Mouse (Mus musculus) CH12.LX (cell line): ENCODE data around the gene 2900011O08Rik. TPM values are rescaled to one million over a fixed set of nuclear protein-coding genes. Genes with fewer than 3 reads are reported as not detected.
A peak's percentile ranks its signal among the peaks of the same experiment; 100 is the strongest.

Experiments used
- DNase-seq: peaks from one replicate; pipeline ENCODE4 v3.0.0-alpha.2; 2013; ENCODE audit errors: extremely low read depth
- H3K27ac ChIP-seq: 2 replicates; pipeline ENCODE4 v1.5.1; 2012; ENCODE audit warnings: low read depth, mild to moderate bottlenecking, control low read depth, moderate library complexity; ENCODE audit not compliant: insufficient read depth
- H3K27me3 ChIP-seq: replicated peaks from 2 replicates; pipeline ENCODE3; 2012; ENCODE audit warnings: inconsistent platforms
- H3K36me3 ChIP-seq, 2 experiments: replicated peaks in 1 of 2; 2 replicates each; pipeline versions ENCODE3 to v1.6.1; 2012; ENCODE audit warnings: inconsistent platforms in 1 of 2, low read length in 1 of 2, mild to moderate bottlenecking in 1 of 2, mixed read lengths in 1 of 2, moderate library complexity in 1 of 2; ENCODE audit not compliant: control insufficient read depth in 1 of 2, insufficient read depth in 1 of 2
- H3K4me1 ChIP-seq, 2 experiments: 2 replicates each; pipeline ENCODE4 v1.6.1; 2012; ENCODE audit warnings: inconsistent platforms in 1 of 2, moderate library complexity in 1 of 2; ENCODE audit not compliant: insufficient read depth in 2 of 2, control insufficient read depth in 1 of 2
- H3K4me2 ChIP-seq: 2 replicates; pipeline ENCODE4 v1.6.1; 2012; ENCODE audit warnings: low read depth, mild to moderate bottlenecking, control low read depth; ENCODE audit not compliant: poor library complexity, insufficient read depth, severe bottlenecking
- H3K4me3 ChIP-seq, 3 experiments: fragments of 150-350 bp in 1 of 3; sonication (generic) in 1 of 3; replicated peaks in 1 of 3; 2 replicates each; pipeline versions ENCODE3 to v1.5.1; 2011 to 2012; ENCODE audit warnings: low read depth in 2 of 3, low read length in 2 of 3, mild to moderate bottlenecking in 2 of 3, moderate library complexity in 2 of 3, control low read depth in 1 of 3, improper control_type of control experiment in 1 of 3, inconsistent platforms in 1 of 3, mixed read lengths in 1 of 3; ENCODE audit not compliant: poor library complexity in 1 of 3
- H3K79me2 ChIP-seq: replicated peaks from 2 replicates; pipeline ENCODE4 v1.6.1; 2012; ENCODE audit warnings: mild to moderate bottlenecking, moderate library complexity; ENCODE audit not compliant: control insufficient read depth, poor library complexity, insufficient read depth, severe bottlenecking; ENCODE audit errors: extremely low read depth
- H3K9ac ChIP-seq: 2 replicates; pipeline ENCODE4 v1.6.1; 2012; ENCODE audit warnings: low read depth, mild to moderate bottlenecking, control low read depth, moderate library complexity; ENCODE audit not compliant: insufficient read depth
- H3K9me3 ChIP-seq: replicated peaks from 2 replicates; pipeline ENCODE3; 2012; ENCODE audit warnings: low read length, inconsistent platforms, mixed read lengths
- BHLHE40 ChIP-seq: IDR thresholded peaks from 2 replicates; pipeline ENCODE4 v1.6.1; 2011; ENCODE audit warnings: mild to moderate bottlenecking, low read depth, low read length, improper control_type of control experiment
- CHD2 ChIP-seq: IDR thresholded peaks from 2 replicates; pipeline ENCODE4 v1.6.1; 2011; ENCODE audit warnings: low read length, improper control_type of control experiment
- HCFC1 ChIP-seq: IDR thresholded peaks from 2 replicates; pipeline ENCODE4 v1.6.1; 2012; ENCODE audit warnings: low read depth, mild to moderate bottlenecking, inconsistent platforms, low read length, improper control_type of control experiment
- IRF4 ChIP-seq: IDR thresholded peaks from 2 replicates; pipeline ENCODE4 v1.6.1; 2014; ENCODE audit warnings: low read depth, mild to moderate bottlenecking, inconsistent platforms, low read length, improper control_type of control experiment
- JUN ChIP-seq: IDR thresholded peaks from 2 replicates; pipeline ENCODE4 v1.6.1; 2011; ENCODE audit warnings: low read depth, mild to moderate bottlenecking, low read length, improper control_type of control experiment, moderate library complexity; ENCODE audit not compliant: insufficient read depth
- KAT2A ChIP-seq: IDR thresholded peaks from 2 replicates; pipeline ENCODE4 v1.6.1; 2012; ENCODE audit warnings: low read length, improper control_type of control experiment, inconsistent platforms; ENCODE audit not compliant: insufficient replicate concordance
- NRF1 ChIP-seq: IDR thresholded peaks from 2 replicates; pipeline ENCODE4 v1.6.1; 2014; ENCODE audit warnings: low read depth, mild to moderate bottlenecking, inconsistent platforms, low read length, improper control_type of control experiment, moderate library complexity
- POLR2A ChIP-seq: IDR thresholded peaks from 2 replicates; pipeline ENCODE4 v1.6.1; 2011; ENCODE audit warnings: low read depth, mild to moderate bottlenecking, improper control_type of control experiment, low read length
- POLR2AphosphoS2 ChIP-seq: IDR thresholded peaks from 2 replicates; pipeline ENCODE4 v1.6.1; 2011; ENCODE audit warnings: low read depth, low read length, improper control_type of control experiment
- SMC3 ChIP-seq: IDR thresholded peaks from 2 replicates; pipeline ENCODE4 v1.6.1; 2011; ENCODE audit warnings: low read depth, low read length, improper control_type of control experiment
- TBP ChIP-seq: conservative IDR thresholded peaks from 2 replicates; pipeline ENCODE4 v1.6.1; 2011; ENCODE audit warnings: low read depth, low read length, improper control_type of control experiment
- TCF12 ChIP-seq: IDR thresholded peaks from 2 replicates; pipeline ENCODE4 v1.6.1; 2014; ENCODE audit warnings: low read depth, mild to moderate bottlenecking, inconsistent platforms, low read length, improper control_type of control experiment
- USF1 ChIP-seq: IDR thresholded peaks from 2 replicates; pipeline ENCODE4 v1.6.1; 2014; ENCODE audit warnings: low read depth, mild to moderate bottlenecking, inconsistent platforms, low read length, improper control_type of control experiment
- USF2 ChIP-seq: conservative IDR thresholded peaks from 2 replicates; pipeline ENCODE4 v1.6.1; 2011; ENCODE audit warnings: low read depth, low read length, improper control_type of control experiment
- ZC3H11A ChIP-seq: IDR thresholded peaks from 2 replicates; pipeline ENCODE4 v1.6.1; 2012; ENCODE audit warnings: low read depth, mild to moderate bottlenecking, inconsistent platforms, low read length, improper control_type of control experiment
- ZMIZ1 ChIP-seq: IDR thresholded peaks from 2 replicates; pipeline ENCODE4 v1.6.1; 2012; ENCODE audit warnings: low read depth, mild to moderate bottlenecking, inconsistent platforms, low read length, improper control_type of control experiment
- dilution Hi-C: fragments of 300-500 bp; cut with MboI; formaldehyde crosslinking; loops from 2 replicates; pipeline ENCODE4 v1.14.3; 2020; ENCODE audit warnings: low sequenced_read_pairs; ENCODE audit not compliant: extremely low pct_unique_long_range_greater_than_20kb, extremely low pct_ligation_motif_present
- in situ Hi-C: fragments of 300-500 bp; cut with MboI; formaldehyde crosslinking; loops from 3 replicates; pipeline ENCODE4 v1.14.3; 2019; ENCODE audit warnings: low sequenced_read_pairs, low pct_ligation_motif_present, low pct_unique_long_range_greater_than_20kb, mixed read lengths
- polyA plus RNA-seq: library from polyadenylated mRNA; unstranded; fragments of >175 nt; gene quantifications from 2 replicates; pipeline ENCODE4 v1.2.1, GENCODE M21; 2012; ENCODE audit warnings: low read depth; ENCODE audit not compliant: insufficient read length
- total RNA-seq, 2 experiments: library from RNA; depleted of rRNA; stranded (reverse); fragments of 300-350 nt in 1 of 2; fragments of >200 nt in 1 of 2; gene quantifications; 2 replicates each; pipeline ENCODE4 v1.2.3; 2012 to 2014

2900011O08Rik gene
- total and polyA plus RNA-seq, 3 experiments: not detected

DNA sequence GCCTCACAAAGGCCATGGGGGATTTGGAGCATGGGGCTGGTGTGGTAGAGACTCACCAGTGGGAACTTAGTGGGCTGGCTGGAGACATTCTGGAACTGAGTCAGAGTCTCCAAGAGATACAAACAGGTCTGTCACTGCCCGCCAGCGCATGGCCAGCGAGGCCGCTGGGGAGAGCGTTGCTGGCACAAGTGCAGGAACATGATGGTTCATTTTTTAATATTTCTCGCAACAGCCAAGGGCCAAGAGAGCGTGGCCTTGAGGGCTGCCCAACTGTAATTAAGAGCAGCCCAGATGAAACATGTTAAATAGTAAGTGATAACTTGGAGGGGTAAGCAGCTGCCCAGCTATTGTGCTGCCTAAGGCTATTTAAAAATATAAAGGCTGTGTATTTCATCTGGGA lies 138.3 kb downstream of the 2900011O08Rik start:
- dilution Hi-C loops (no loop called here), in situ Hi-C loops (no loop called here)
- Histone ChIP-seq H3K79me2 (no peaks in the 10 kb centered on the region), H3K4me1 (peaks cover 6 to 26% of the 10 kb centered on the region in 2 experiments; a peak in 3 of 4 replicates), H3K4me2 (no peak overlapping the region), H3K9ac (no peak overlapping the region), H3K27me3 (no peaks in the 10 kb centered on the region), H3K4me3 (no peak overlapping the region), H3K9me3 (no peaks in the 10 kb centered on the region), H3K27ac (no peak overlapping the region), H3K36me3 (peaks cover 80 to 97% of the 10 kb centered on the region in 2 experiments)
- DNase-seq: no peak
- no peak for TF ChIP-seq IRF4

DNA sequence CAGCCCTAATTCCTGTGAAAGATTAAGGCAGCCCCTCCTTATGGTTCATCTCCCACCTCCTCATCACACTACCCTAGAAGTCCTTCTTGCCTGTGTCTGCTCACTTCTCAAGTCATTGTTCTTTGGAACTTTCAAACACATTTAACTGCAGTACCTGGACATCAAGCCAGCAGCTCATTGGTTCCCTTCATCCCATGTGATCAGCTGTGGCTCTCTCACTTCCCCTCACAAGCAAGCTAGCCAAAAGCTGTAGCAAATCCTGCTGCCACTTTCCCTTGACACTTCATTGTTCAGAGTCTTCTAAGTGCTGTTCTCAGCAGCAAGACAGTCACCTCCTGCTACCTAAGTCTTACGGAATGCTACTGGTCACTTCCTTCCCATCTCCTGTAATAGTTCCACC lies 138.8 kb downstream of the 2900011O08Rik start:
- no peak overlapping the region for H3K4me2 ChIP-seq
- peaks cover 81 to 98% of the 10 kb centered on the region in 2 experiments for H3K36me3 ChIP-seq

DNA sequence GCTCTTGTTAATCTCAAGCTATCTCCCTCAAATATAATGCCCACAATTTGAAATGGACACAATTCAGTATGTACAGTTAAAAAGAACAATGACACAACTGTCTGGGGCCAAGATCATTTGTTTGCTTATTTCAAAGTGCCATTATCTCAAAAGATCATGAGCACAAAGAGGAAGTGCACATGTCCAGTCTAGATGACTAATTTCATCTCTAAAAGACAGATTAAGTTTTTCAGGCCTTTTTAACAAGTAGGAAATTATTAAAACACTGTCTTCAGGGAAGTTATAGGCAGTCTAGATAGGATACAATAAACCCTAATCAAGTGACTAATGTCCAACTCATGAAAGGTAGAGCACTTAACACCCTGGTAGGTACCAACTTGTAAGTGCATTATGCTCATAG lies 142.6 kb downstream of the 2900011O08Rik start:
- no peaks in the 10 kb centered on the region for H3K9me3 ChIP-seq
- H3K79me2 ChIP-seq: no peaks in the 10 kb centered on the region
- peaks cover 84 to 97% of the 10 kb centered on the region in 2 experiments for H3K36me3 ChIP-seq
- H3K4me3 ChIP-seq: no peak overlapping the region
- H3K4me2 ChIP-seq: no peak overlapping the region
- TF ChIP-seq ZMIZ1 (no peak), POLR2A (no peak), HCFC1 (no peak)
- no peak overlapping the region for H3K9ac ChIP-seq
- dilution Hi-C loops (no loop called here), in situ Hi-C loops (no loop called here)
- no peaks in the 10 kb centered on the region for H3K27me3 ChIP-seq
- DNase-seq: no peak
- no peak overlapping the region for H3K27ac ChIP-seq
- H3K4me1 ChIP-seq: peaks cover 6 to 32% of the 10 kb centered on the region in 2 experiments; a peak in 3 of 4 replicates

More for the DNA sequence above, 138.8 kb downstream of the 2900011O08Rik start:
- Histone ChIP-seq H3K4me3 (no peak overlapping the region), H3K27ac (no peak overlapping the region), H3K27me3 (no peaks in the 10 kb centered on the region), H3K79me2 (no peaks in the 10 kb centered on the region), H3K9me3 (no peaks in the 10 kb centered on the region), H3K4me1 (peaks cover 6 to 31% of the 10 kb centered on the region in 2 experiments; a peak in 3 of 4 replicates), H3K9ac (no peak overlapping the region)
- dilution Hi-C loops (no loop called here), in situ Hi-C loops (no loop called here)
- TF ChIP-seq HCFC1 (no peak), SMC3 (no peak), USF2 (peak; percentile 63), POLR2A (no peak), ZC3H11A (no peak), USF1 (peak; percentile 72), JUN (no peak), CHD2 (no peak), KAT2A (no peak), TCF12 (no peak), TBP (no peak), POLR2AphosphoS2 (no peak), BHLHE40 (no peak), NRF1 (no peak)
- DNase-seq: peak; percentile 71
